Mouse (Mus musculus): ENCODE measurements around the gene Hoxa13.

Hoxa13 gene

GRCm38 (mm10) chr6:52260654-52261575 lies at the start of gene Hoxa13:
Gene Hoxa13, minus strand, starts transcription at chr6:52260880.
- in situ Hi-C loops (cut with MboI; ENCODE audit: low pct_unique_long_range_greater_than_20kb in 1 of 2, low sequenced_read_pairs in 2 of 2, unreplicated experiment in 1 of 2), result loop anchor here in 1 of 2 experiments (25.0 kb wide), 2 partner anchors 576 to 651 kb away; no protein-coding TSS in a partner anchor

DNA sequence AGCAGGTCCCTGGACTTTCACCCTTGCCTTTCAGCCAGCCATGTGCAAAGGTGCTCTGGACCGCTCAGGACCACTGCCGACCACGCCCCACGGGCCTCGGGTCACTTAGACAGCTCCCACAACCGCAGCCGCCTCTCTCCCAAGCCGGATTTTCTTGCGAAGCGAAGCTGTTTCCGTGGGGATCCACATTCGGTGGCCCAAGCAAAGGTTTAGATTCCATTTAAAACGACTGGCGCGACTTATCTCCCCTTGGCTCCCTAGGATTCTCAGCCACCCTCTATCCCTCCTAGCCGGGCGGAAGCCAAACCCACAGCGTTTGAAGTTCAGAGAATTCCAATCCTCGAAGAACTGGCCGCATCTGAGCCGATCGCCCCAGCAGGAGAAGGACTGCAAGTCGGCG lies 49.7 kb upstream of the Hoxa13 start:
- in situ Hi-C loops (cut with MboI; ENCODE audit: low pct_unique_long_range_greater_than_20kb in 1 of 2, low sequenced_read_pairs in 2 of 2, unreplicated experiment in 1 of 2), result loop anchor here in 1 of 2 experiments (10.0 kb wide), 1 partner anchor 56 kb away; no protein-coding TSS in a partner anchor

DNA sequence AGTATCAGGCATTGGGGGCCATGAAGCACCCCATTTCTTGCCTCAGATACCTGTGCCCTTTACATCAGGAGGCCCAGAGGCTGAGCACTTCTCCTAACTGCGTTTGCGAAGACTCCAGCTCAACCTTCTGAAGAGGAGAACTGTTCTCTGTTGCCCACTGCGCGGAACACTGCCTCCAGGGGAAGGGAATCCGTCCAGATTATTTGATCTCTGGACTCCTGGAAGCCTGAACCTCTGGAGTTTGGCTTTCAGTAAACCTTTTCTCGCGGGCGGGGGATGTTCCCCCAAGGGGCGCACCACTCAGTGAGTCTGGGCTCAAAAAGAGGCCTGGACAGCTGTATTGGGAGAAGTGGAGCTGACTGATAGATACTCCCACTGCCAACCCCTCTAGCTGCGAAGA lies 49.1 kb upstream of the Hoxa13 start:
- in situ Hi-C loops (cut with MboI; ENCODE audit: low pct_unique_long_range_greater_than_20kb in 1 of 2, low sequenced_read_pairs in 2 of 2, unreplicated experiment in 1 of 2), result loop anchor here in 1 of 2 experiments (10.0 kb wide), 1 partner anchor 55 kb away; no protein-coding TSS in a partner anchor

GRCm38 (mm10) chr6:52305877-52306389 lies 45.3 kb upstream of the Hoxa13 start:
- in situ Hi-C loops (cut with MboI; ENCODE audit: low pct_unique_long_range_greater_than_20kb in 1 of 2, low sequenced_read_pairs in 2 of 2, unreplicated experiment in 1 of 2), result no loop called here

DNA sequence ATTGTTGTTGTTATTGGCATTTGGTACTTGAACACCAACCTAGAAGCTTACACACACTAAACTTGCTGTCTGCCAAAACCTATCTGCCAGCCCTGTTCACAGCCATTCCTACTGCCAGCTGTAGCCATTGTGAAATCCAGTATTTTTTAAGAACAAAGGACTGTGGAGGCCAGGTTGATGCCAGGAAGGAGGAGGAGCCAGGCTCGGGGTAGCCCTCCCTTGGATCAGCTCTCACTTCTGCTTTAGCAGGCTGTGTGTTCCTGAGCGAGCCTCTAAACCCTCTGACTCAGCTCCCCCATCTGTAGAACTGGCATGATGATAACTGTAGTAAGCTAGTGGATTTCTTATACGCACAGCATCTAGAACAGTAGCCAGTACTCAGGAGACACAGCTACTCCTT lies 42.7 kb upstream of the Hoxa13 start:
- in situ Hi-C loops (cut with MboI; ENCODE audit: low pct_unique_long_range_greater_than_20kb in 1 of 2, low sequenced_read_pairs in 2 of 2, unreplicated experiment in 1 of 2), result no loop called here

GRCm38 (mm10) chr6:52300806-52301205 lies 40.1 kb upstream of the Hoxa13 start:
- in situ Hi-C loops (cut with MboI; ENCODE audit: low pct_unique_long_range_greater_than_20kb in 1 of 2, low sequenced_read_pairs in 2 of 2, unreplicated experiment in 1 of 2), result no loop called here

DNA sequence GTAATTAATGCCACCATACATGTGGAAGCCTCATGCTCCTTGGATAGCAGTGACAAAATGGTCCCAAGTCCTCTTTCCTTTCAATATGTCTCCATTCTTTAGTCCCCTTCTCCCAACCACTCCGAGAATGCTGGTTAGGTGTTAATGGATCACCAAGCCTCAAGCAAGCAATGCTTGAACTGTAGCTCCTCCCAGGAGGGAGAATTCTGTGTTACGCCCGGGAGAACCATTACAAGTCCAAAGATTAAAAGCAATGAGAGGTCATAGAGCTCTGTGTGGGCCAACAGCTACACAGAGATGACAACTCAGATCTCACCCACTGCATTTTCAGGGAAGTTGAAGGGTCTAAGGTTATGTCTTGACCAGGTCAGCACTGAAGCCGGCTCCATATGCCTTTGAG lies 37.8 kb upstream of the Hoxa13 start:
- in situ Hi-C loops (cut with MboI; ENCODE audit: low pct_unique_long_range_greater_than_20kb in 1 of 2, low sequenced_read_pairs in 2 of 2, unreplicated experiment in 1 of 2), result no loop called here

- in situ Hi-C loops (cut with MboI; ENCODE audit: low pct_unique_long_range_greater_than_20kb in 1 of 2, low sequenced_read_pairs in 2 of 2, unreplicated experiment in 1 of 2), result no loop called here
These were observed 33.9 kb upstream of the Hoxa13 start for GRCm38 (mm10) chr6:52294616-52295015.

- in situ Hi-C loops (cut with MboI; ENCODE audit: low pct_unique_long_range_greater_than_20kb in 1 of 2, low sequenced_read_pairs in 2 of 2, unreplicated experiment in 1 of 2), result no loop called here
These were observed 31.6 kb upstream of the Hoxa13 start for GRCm38 (mm10) chr6:52292328-52292727.

DNA sequence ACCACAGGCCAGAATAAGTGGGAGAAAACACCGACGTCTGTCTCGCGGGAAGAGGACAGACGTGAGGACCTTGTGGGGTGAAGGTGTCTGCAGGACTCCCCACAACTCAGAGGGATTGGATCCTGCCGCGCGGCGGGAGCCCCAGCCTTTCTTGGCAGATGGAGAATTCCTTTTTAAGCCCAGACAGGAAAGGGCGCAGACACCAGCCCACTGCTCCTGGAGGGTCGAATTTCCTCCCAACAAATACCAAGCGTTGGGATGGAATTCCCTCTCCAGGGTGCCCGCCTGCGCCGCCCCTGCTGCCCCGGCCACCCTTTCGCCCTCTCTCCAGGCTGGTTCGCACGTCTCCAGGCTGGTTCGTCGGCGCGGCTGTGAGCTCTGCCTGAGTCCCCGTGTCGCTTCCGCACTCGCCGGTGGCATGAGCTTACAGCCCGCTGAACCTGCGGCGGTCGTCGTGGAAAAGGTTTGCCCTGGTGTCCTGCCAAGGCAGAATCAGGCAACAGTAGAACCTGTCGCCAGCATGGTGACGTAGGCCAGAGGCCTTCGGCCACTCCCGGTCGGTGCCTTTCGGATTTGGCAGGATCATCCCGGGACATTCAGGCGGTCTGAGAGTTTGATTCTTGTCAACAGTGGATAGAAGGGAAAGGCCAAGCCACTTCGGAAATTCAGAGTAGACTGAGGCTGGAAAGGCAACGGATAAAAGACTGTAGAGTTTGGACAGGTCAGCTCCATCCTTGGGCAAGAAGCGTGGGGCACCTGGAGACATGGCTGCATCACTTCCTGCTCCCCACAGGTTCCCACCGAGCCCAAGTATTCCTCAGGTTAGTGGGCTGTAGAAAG lies 30.6 kb upstream of the Hoxa13 start:
- in situ Hi-C loops (cut with MboI; ENCODE audit: low pct_unique_long_range_greater_than_20kb in 1 of 2, low sequenced_read_pairs in 2 of 2, unreplicated experiment in 1 of 2), result no loop called here

GRCm38 (mm10) chr6:52290186-52290585 lies 29.5 kb upstream of the Hoxa13 start:
- in situ Hi-C loops (cut with MboI; ENCODE audit: low pct_unique_long_range_greater_than_20kb in 1 of 2, low sequenced_read_pairs in 2 of 2, unreplicated experiment in 1 of 2), result no loop called here

DNA sequence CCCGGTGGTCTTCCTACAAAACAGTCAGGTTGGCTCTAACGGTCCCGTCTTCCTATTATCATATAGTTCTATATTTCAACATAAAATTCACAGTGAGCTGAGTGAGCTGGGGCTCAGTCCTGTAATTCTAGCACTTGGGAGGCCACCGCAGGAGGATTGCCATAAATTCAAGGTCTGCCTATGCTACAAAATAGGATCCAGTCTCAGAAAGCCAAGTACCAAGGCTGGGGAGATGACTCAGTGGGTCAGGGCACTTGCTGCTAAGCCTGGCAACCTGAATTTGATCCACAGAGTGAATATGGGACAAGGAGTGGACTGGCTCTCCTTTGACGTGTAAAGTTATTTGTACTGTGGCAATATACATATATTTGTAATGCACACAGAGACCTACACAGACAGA lies 23.2 kb upstream of the Hoxa13 start:
- in situ Hi-C loops (cut with MboI; ENCODE audit: low pct_unique_long_range_greater_than_20kb in 1 of 2, low sequenced_read_pairs in 2 of 2, unreplicated experiment in 1 of 2), result no loop called here

DNA sequence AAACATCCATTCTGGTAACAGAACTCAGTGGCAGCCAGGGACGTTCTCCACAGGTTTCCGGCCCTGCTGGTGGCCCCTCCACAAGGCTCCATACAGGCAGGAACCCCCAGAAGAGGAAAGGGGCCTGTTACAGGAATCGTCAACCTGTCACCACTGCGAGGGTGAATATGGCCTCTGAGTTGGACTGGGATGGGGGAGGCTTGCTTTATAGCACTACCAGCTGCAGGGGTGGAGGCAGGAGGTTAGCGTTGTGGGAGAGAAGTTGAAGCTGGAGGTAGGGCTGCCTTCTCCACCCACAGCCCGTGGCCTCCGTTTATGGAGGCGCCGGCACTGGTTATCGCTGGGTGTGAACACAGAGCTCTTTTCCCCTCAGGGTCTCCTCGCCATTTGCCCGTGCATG lies 20.4 kb upstream of the Hoxa13 start:
- in situ Hi-C loops (cut with MboI; ENCODE audit: low pct_unique_long_range_greater_than_20kb in 1 of 2, low sequenced_read_pairs in 2 of 2, unreplicated experiment in 1 of 2), result no loop called here

DNA sequence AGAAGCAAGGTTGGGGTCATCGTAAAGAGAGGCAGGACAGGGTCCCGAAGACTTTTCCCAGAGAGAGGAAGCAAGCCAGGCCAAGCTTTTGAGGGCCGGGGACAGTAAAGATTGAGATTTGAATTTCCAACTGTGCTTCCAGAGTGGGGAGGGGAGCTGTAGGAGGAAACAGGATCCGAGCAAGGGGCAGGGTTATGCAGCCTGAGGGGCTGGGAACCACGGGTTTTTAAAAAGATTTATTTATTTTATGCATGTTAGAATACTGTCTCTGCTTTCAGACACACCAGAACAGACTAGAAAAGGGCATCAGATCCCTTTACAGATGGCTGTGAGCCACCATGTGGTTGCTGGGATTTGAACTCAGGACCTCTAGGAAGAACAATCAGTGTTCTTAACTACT lies 16.2 kb upstream of the Hoxa13 start:
- in situ Hi-C loops (cut with MboI; ENCODE audit: low pct_unique_long_range_greater_than_20kb in 1 of 2, low sequenced_read_pairs in 2 of 2, unreplicated experiment in 1 of 2), result no loop called here

DNA sequence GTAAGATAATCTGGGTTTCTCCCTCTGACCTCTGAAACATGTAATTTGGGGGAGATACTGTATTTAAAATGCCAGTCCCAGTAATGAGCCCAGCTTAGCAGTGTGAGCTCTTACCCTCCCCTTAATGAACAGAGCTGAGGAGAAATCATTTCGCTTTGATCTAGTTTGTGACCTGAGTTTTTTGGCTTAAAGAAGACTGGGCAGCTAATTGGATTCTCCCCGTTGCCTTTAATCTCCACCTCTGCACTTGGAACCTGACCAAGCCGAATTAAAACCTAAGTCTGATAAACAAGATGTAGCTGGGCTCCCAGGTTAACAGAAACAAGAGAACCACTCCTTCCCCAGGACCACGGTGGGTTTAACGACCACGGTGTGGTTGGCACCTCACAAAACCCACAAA lies 15.7 kb upstream of the Hoxa13 start:
- in situ Hi-C loops (cut with MboI; ENCODE audit: low pct_unique_long_range_greater_than_20kb in 1 of 2, low sequenced_read_pairs in 2 of 2, unreplicated experiment in 1 of 2), result no loop called here

DNA sequence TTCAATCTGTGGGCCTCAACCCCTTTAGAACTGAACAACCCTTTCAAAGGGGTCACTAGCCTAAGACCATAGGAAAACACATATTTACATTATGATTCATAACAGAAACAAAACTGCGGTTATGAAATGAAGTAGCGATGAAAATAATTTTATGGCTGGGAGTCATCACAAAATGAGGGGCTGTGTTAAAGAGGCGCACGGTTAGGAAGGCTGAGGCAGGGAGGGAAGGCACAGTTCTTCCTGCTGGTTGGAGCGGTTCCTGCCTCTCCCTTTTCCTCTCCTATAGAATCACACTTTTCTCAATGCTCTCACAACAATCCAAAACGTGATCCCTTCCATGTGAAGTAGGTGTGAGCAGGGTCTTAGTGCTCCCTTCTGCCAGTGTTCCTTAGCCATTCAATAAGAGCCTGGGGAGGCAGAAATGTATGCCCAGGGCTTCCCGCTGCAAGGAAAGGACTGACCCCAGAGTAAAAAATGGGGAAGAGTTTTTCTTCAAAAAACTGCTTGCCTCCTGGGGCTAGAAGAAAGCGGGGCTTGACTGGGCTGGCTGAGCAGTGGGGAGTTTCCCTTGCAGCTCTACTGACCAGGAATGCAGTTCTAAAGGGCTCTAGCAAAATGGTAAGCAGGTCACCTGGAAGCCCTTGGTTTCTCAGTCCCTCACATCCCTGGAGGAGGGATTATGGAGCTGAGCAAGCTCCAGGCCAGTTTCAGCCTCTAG lies 15.0 kb upstream of the Hoxa13 start:
- in situ Hi-C loops (cut with MboI; ENCODE audit: low pct_unique_long_range_greater_than_20kb in 1 of 2, low sequenced_read_pairs in 2 of 2, unreplicated experiment in 1 of 2), result no loop called here

DNA sequence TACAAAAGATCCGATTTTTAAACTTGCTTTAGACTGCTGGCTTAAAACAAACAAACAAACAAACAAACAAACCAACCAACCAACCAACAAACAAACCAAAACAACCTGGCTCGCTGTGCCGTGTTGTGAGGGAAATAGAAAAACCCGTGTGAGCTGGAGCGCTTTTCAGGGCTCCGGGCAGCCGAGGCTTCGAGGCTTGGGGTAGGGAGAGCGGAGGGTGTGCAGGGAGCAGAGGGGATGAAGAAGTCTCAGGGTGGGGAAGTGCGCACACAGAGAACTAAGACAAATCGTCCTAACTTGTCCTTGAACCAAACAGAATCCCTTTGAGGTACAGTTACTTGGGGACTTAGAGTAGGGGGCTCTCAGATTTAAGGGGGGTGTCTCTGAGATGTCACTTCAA lies 13.9 kb upstream of the Hoxa13 start:
- in situ Hi-C loops (cut with MboI; ENCODE audit: low pct_unique_long_range_greater_than_20kb in 1 of 2, low sequenced_read_pairs in 2 of 2, unreplicated experiment in 1 of 2), result loop anchor here in 1 of 2 experiments (25.0 kb wide), 2 partner anchors 563 to 638 kb away; no protein-coding TSS in a partner anchor

DNA sequence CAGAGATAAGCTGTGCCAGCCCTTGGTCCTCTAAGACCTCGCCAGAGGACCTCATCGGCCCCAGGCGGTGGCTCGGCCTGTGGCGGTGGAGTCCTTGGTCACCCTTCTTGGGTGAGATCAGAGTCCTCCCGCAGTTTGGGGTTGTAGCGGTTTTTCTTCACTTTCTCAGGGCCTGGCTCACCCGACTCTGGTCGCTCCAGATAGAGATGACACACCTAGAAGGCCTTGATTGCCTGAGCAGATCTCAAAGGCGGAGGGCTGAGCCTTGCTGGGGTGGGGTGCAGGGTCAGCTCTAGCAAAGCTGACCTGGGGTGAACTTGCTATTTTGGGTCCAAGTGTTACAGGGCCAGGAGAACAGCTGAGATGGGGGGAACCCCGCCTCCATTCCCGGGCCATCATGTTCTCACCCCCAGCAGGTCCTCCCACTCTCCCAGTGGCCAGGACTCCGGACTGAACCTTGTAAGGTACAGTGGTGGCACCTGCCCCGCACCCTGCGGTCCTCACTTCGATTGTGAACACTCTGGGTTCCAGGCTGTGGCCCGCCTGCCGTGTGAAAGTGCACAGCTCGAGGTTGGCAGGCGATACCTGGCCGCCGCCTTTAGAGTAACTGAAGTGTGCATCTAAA lies 13.1 kb upstream of the Hoxa13 start:
- in situ Hi-C loops (cut with MboI; ENCODE audit: low pct_unique_long_range_greater_than_20kb in 1 of 2, low sequenced_read_pairs in 2 of 2, unreplicated experiment in 1 of 2), result loop anchor here in 1 of 2 experiments (25.0 kb wide), 2 partner anchors 564 to 639 kb away; no protein-coding TSS in a partner anchor

Measured in mouse embryonic stem cell (cell line).